Mouse (Mus musculus): ENCODE measurements at regions not wholly inside any gene's neighbourhood (a gene's known extent, or its start where the extent isn't known, plus 50 kb on each side); places are given as distances from the start of the nearest gene placed in this dataset.

DNA sequence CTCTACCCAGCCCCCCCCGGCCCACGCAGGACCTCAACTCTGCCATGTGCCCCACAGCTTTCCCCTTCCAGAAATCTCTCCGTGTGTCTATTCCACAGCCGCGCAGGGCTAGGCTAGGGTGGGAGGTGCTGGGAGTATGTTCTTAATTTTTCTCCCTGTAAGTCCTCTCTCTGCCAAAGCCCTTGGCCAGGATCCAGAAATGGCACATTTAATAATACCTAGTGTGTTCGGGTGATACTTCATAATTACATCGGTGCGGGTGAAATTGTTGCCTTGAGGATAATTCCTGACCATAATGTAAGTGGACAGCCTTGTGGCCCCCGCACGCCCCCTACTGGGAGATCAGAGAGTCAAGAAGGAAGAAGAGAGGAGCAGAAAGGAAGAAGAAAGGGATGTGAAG is 1093.5 kb downstream of the Mrps31 start:
- ATAC-seq (ENCODE audit: borderline replicate concordance, extremely low read depth, low FRiP score, low TSS enrichment), result peak; percentile 42; the same call in 1 of the 2 replicates

DNA sequence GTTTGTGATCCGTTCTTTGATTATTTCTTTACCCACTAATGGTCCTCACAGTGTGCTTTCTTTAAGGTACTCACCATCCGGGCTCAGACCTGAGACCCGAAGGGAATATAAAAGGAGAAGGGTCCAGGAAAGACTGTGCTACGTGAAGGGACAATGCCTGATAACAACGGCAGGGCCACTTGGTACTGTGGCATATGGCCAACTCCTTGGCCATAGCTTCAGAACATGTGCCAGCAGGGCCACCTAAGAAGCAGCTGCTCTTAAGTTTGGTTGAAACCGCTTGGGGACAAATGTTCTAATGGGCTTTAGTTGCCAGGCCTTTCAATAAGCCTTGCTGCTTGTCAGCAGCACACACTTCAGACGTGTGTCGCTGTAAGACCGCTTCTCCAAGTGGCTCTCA is 1094.1 kb downstream of the Mrps31 start:
- Histone ChIP-seq H3K27me3 (no peaks in the 10 kb centered on the region), H3K4me2 (no peak overlapping the region)

More for the DNA sequence above, 1093.5 kb downstream of the Mrps31 start:
- Histone ChIP-seq H3K36me3 (no peaks in the 10 kb centered on the region), H3K9ac (no peak overlapping the region), H3K4me2 (peak overlapping the region; percentile 53), H3K27ac (no peak overlapping the region), H3K4me3 (peak overlapping the region; percentile 13; the same call in 1 of the 2 replicates), H3K27me3 (no peaks in the 10 kb centered on the region), H3K4me1 (peaks cover 3% of the 10 kb centered on the region; the same call in 1 of the 2 replicates), H3K9me3 (no peaks in the 10 kb centered on the region)
- 29% methylated on average over 10 of the region's 10 CpGs for WGBS

DNA sequence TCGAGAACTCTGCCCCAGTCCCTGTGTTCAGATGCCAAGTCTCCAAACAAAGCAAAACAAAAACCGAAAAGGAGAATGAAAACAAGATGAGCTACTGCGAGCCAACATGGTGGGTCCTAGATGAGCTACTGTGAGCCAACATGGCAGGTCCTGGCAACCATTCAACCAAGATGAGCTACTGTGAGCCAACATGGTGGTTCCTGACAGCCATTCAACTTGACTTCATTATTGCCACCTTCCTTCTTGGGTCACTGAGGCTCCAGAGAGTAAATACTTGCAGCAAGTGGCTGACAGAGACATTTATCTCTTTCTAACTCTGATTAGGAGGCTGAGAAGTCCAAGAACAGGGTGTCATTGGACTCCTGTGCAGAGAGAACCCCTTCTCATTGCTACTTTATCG is 1094.8 kb downstream of the Mrps31 start:
- H3K4me2 ChIP-seq, result no peak overlapping the region
- H3K36me3 ChIP-seq, result no peaks in the 10 kb centered on the region
- H3K9ac ChIP-seq, result no peak overlapping the region
- H3K27ac ChIP-seq, result no peak overlapping the region
- ATAC-seq (ENCODE audit: borderline replicate concordance, extremely low read depth, low FRiP score, low TSS enrichment), result no peak
- H3K27me3 ChIP-seq, result no peaks in the 10 kb centered on the region
- no peak overlapping the region for H3K4me3 ChIP-seq
- WGBS, result 79% methylated on average over 4 of the region's 4 CpGs
- H3K9me3 ChIP-seq, result no peaks in the 10 kb centered on the region
- peaks cover 3% of the 10 kb centered on the region; the same call in 1 of the 2 replicates for H3K4me1 ChIP-seq

More for the DNA sequence above, 1094.1 kb downstream of the Mrps31 start:
- Histone ChIP-seq H3K9ac (no peak overlapping the region), H3K4me3 (no peak overlapping the region), H3K4me1 (peaks cover 3% of the 10 kb centered on the region; the same call in 1 of the 2 replicates), H3K27ac (no peak overlapping the region), H3K36me3 (no peaks in the 10 kb centered on the region), H3K9me3 (no peaks in the 10 kb centered on the region)
- 80% methylated on average over 9 of the region's 9 CpGs for WGBS
- no peak for ATAC-seq (ENCODE audit: borderline replicate concordance, extremely low read depth, low FRiP score, low TSS enrichment)

DNA sequence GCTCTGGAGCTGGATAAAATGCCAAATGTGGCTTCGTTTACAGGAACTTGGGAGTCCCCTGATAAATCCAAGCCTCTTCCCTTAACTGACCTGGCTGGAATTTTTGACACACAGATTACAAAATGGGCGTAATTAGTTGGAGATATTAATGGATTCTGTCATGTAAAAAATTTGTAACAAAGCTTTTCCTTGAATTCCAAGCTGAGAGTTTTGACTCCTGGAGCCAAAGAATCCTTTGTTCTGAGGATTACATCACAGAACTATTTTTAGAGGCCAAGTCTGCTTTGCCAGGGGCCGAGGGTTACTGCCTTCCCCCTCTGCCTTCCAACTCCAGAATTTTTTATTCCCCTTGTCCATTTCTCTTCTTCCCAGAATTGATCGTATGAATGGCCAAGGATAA is 1096.5 kb downstream of the Mrps31 start:
- Histone ChIP-seq H3K27ac (no peak overlapping the region), H3K4me1 (peaks cover 3% of the 10 kb centered on the region; the same call in 1 of the 2 replicates), H3K4me3 (no peak overlapping the region), H3K4me2 (no peak overlapping the region), H3K27me3 (no peaks in the 10 kb centered on the region), H3K36me3 (no peaks in the 10 kb centered on the region), H3K9me3 (no peaks in the 10 kb centered on the region), H3K9ac (no peak overlapping the region)
- WGBS, result 34% methylated on average over 4 of the region's 4 CpGs
- no peak for ATAC-seq (ENCODE audit: borderline replicate concordance, extremely low read depth, low FRiP score, low TSS enrichment)

DNA sequence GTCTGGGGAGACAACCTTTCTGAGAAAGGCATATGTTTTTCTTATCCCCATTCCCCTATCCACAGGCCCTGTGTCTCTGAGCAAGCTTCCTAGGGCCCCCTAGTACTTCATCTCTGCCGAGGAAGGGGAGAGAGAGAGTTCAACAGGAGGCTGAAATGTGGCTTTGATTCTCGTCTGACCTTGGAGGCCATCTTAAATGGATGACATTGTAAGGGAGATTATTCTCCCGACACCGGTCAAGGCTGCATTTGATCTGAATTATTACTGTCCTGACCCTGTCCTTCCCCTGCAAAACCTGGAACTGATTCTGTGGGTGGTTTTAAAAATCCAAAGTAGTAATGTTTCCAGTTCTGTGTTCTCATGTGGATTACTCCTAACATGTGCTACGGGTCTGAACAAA is 1098.9 kb downstream of the Mrps31 start:
- peaks cover 3% of the 10 kb centered on the region; the same call in 1 of the 2 replicates for H3K4me1 ChIP-seq
- no peaks in the 10 kb centered on the region for H3K27me3 ChIP-seq
- no peak for ATAC-seq (ENCODE audit: borderline replicate concordance, extremely low read depth, low FRiP score, low TSS enrichment)
- H3K27ac ChIP-seq, result no peak overlapping the region
- no peaks in the 10 kb centered on the region for H3K9me3 ChIP-seq
- no peak overlapping the region for H3K4me2 ChIP-seq
- H3K4me3 ChIP-seq, result no peak overlapping the region
- H3K36me3 ChIP-seq, result no peaks in the 10 kb centered on the region
- whole genome bisulfite sequencing, result 51% methylated on average over 5 of the region's 5 CpGs
- no peak overlapping the region for H3K9ac ChIP-seq

DNA sequence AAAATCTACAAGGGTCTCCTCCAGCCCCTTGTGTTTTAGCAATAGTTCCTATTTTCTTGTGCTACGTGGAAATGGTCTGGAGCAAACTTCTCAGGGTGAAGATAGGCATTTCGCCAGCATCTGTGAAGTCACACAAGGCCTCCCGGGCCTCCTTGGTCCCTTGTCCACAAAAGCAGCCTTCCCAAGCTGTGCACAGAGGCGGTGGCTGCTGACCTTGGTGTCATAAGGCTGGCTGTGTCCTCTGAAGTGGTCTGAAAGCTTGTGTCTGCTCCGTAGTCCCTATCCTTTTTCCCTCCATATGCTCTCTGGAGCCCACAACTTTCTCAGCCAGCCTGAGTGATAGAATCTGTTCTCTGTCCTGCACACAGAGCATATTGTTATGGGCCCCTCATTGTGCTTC is 1099.4 kb downstream of the Mrps31 start:
- no peak for ATAC-seq (ENCODE audit: borderline replicate concordance, extremely low read depth, low FRiP score, low TSS enrichment)
- H3K27ac ChIP-seq, result no peak overlapping the region

DNA sequence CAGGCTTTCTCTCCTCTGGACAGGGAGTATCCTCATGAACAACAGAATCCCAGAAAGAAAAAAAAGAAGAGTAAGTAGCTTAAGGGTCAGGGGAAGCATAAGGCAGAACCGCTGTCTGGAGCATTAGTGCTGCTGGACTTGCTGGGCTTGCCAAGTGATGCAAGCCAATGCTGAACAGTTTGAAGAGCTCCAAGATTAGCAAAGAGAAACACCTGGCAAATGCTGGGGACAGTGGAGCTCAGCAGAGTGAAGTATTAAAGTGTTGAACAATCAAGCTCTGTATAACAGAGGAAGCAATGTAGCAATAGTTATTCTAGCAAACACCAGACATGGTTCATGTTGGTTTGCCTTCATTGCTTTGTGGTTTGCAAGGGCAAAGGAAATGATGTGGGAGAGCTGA is 1100.1 kb downstream of the Mrps31 start:
- Histone ChIP-seq H3K27me3 (no peaks in the 10 kb centered on the region), H3K9ac (no peak overlapping the region), H3K4me3 (no peak overlapping the region), H3K4me1 (peaks cover 3% of the 10 kb centered on the region; the same call in 1 of the 2 replicates), H3K4me2 (no peak overlapping the region), H3K9me3 (no peaks in the 10 kb centered on the region), H3K36me3 (no peaks in the 10 kb centered on the region), H3K27ac (no peak overlapping the region)
- WGBS, result 52% methylated on average over 1 of the region's 1 CpGs
- ATAC-seq (ENCODE audit: borderline replicate concordance, extremely low read depth, low FRiP score, low TSS enrichment), result no peak

More for the DNA sequence above, 1099.4 kb downstream of the Mrps31 start:
- Histone ChIP-seq H3K4me3 (no peak overlapping the region), H3K4me1 (peaks cover 3% of the 10 kb centered on the region; the same call in 1 of the 2 replicates), H3K4me2 (no peak overlapping the region), H3K9me3 (no peaks in the 10 kb centered on the region), H3K9ac (no peak overlapping the region), H3K36me3 (no peaks in the 10 kb centered on the region), H3K27me3 (no peaks in the 10 kb centered on the region)
- 54% methylated on average over 5 of the region's 5 CpGs for WGBS

DNA sequence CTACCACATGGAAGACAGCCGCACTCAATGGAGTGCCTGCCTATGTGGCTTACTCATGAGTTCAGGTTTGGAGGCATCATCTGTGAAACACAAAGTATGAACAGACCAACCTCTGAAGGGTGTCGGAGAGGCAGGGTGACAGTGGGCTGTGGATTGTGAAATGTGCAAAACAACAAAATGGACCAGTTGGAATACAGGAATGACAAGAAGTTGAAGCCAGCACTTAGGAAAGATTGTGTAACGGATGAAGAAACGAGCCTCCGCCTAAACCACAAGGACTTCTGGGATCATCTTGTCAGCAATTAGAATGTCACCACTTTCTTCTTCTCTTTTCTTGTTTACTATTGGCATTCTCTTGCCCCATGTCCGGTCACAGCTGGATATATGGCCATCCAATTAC is 1100.6 kb downstream of the Mrps31 start:
- Histone ChIP-seq H3K4me2 (no peak overlapping the region), H3K4me3 (no peak overlapping the region), H3K9me3 (no peaks in the 10 kb centered on the region), H3K27me3 (no peaks in the 10 kb centered on the region), H3K4me1 (peaks cover 3% of the 10 kb centered on the region; the same call in 1 of the 2 replicates), H3K36me3 (no peaks in the 10 kb centered on the region), H3K27ac (no peak overlapping the region), H3K9ac (no peak overlapping the region)
- 89% methylated on average over 6 of the region's 6 CpGs for WGBS
- no peak for ATAC-seq (ENCODE audit: borderline replicate concordance, extremely low read depth, low FRiP score, low TSS enrichment)

DNA sequence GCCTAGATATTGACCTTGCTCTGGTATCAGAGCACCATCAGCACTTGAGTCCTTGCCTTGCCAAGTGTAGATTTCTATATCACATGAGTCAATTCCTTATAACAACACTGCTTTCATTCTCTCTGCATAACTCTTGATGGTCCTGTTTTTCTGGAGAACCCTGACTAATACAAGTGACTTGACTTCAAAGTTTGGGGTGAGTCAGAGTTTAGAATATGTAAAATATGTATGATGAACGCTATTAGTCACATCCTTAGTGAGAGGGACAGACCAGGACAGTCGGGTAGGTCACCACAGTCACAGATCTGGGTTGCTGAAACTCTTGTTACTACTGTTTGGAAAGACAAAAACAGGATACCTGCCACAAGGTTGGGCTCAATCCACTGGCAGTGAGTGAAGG is 1105.3 kb downstream of the Mrps31 start:
- no peak overlapping the region for H3K27ac ChIP-seq
- H3K4me2 ChIP-seq, result no peak overlapping the region
- no peak overlapping the region for H3K9ac ChIP-seq
- H3K4me1 ChIP-seq, result no peaks in the 10 kb centered on the region
- H3K4me3 ChIP-seq, result no peak overlapping the region
- no peak for ATAC-seq (ENCODE audit: borderline replicate concordance, extremely low read depth, low FRiP score, low TSS enrichment)
- no peaks in the 10 kb centered on the region for H3K36me3 ChIP-seq
- H3K9me3 ChIP-seq, result no peaks in the 10 kb centered on the region
- WGBS, result 64% methylated on average over 2 of the region's 2 CpGs
- H3K27me3 ChIP-seq, result no peaks in the 10 kb centered on the region

DNA sequence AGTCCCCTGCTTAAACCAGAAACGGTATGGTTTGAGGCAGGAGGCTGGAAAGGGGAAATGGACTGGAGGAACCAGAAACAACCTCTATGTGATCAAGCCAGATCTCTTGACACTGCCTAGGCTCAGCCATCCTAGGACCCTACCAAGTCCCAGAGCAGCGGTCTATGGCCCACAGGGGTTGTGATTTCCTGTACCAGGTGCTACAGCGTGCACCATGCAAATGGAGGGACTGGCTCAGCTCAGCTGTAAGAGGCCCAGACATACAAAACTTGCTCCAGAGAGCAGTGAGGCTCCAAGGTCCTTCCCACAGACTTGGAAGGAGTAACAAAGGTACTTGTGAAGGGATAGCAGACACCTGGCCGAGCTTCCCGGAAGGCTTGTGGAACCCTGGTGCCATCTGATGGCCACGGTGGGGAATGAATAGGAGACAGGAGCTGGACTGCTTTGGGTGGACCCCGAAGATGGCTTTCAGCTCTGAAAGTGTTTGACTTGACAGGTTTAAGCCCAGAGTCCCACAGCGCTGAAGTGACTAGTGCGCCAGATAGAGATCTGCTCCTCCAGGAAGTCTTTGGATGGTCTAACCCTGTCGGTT is 1120.5 kb downstream of the Mrps31 start:
- WGBS, result 42% methylated on average over 10 of the region's 10 CpGs
- no peak; the same call in 1 of the 2 replicates for ATAC-seq (ENCODE audit: borderline replicate concordance, extremely low read depth, low FRiP score, low TSS enrichment)
- H3K4me3 ChIP-seq, result no peak overlapping the region

DNA sequence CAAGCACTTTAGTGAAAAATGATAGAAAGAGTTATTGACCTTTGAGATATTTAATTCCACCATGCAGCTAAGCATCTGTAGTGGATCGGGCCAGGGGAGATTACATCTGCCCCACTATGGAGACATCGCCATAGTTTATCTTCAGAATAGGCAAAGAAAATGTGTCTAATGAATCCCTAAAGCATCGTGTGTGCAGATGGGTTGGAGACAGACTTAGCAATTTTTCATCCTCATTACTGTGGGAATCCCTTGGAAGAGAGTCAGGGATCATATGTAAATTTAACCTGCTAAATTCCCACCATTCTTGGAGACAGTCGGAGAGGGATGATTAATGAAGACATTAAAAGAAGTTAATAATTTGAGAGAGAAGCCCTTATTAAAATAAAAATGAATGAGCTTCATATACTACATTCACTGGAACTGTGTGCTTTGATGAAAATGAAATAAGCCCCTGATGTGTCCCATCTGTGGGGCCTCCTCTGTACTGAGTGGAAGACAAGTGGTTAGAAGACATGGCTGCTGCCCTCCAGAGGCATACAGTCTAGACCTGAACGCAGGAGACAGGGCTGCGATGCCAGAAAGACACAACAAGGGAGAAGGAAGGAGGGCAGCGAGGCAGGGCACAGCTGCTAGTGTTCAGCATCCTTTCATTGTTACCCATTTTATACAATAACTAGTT is 1126.7 kb downstream of the Mrps31 start:
- no peak for ATAC-seq (ENCODE audit: borderline replicate concordance, extremely low read depth, low FRiP score, low TSS enrichment)
- Histone ChIP-seq H3K27ac (no peak overlapping the region), H3K4me3 (no peak overlapping the region), H3K9me3 (no peaks in the 10 kb centered on the region), H3K4me2 (no peak overlapping the region), H3K4me1 (no peaks in the 10 kb centered on the region), H3K27me3 (no peaks in the 10 kb centered on the region), H3K36me3 (no peaks in the 10 kb centered on the region), H3K9ac (no peak overlapping the region)
- 61% methylated on average over 7 of the region's 7 CpGs for WGBS

More for the DNA sequence above, 1120.5 kb downstream of the Mrps31 start:
- H3K27me3 ChIP-seq, result no peaks in the 10 kb centered on the region
- no peak overlapping the region for H3K4me2 ChIP-seq
- H3K36me3 ChIP-seq, result no peaks in the 10 kb centered on the region
- H3K9ac ChIP-seq, result no peak overlapping the region
- H3K27ac ChIP-seq, result no peak overlapping the region
- H3K9me3 ChIP-seq, result no peaks in the 10 kb centered on the region
- no peaks in the 10 kb centered on the region; the same call in 1 of the 2 replicates for H3K4me1 ChIP-seq
